Mouse (Mus musculus) skeletal muscle tissue, adult 2 months (tissue): Measurements from ENCODE around the gene Ephb4.

Source experiments
- DNase-seq: peaks from one replicate; pipeline ENCODE4 v3.0.0-alpha.2; 2012; ENCODE audit warnings: low read depth, low spot score

Ephb4 gene

DNA sequence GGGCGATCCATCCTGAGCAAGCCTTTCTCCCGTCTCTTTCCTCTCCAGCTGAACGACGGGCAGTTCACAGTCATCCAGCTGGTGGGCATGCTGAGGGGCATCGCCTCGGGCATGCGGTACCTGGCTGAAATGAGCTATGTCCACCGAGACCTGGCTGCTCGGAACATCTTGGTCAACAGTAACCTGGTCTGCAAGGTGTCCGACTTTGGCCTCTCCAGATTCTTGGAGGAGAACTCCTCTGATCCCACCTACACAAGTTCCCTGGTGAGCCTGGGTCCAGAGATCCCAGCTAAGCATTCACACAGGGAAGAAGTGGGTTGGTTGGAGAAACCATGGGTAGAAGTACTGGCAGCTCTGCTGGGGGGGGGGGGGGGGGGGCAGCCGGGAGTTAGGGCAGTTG lies 19.8 kb downstream of the Ephb4 start:
- DNase-seq = no peak

DNA sequence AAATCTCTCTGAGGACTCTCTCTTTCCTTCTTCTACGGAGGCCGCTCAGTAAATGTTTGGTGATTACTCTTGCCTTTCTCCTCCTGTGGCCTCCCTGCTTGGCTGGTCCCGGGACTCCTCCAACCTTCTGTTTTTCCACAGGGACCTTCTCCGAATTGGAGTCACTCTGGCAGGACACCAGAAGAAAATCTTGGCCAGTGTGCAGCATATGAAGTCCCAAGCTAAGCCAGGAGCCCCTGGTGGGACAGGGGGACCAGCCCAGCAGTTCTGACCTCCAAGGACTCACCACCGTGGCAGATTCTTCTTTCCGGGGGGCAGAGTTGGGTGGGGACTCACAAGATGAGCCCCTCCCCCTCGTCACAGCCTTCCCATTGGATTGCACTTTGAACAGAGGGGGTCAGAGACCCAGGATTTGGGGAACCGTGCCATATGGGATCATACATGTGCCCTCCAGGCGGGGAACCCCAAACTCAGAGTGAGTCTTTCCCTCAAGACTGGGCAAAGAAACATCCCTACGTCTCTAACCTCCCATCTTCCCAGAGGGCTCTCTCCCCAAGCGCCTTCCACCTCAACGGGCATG lies 23.6 kb downstream of the Ephb4 start:
- no peak for DNase-seq

DNA sequence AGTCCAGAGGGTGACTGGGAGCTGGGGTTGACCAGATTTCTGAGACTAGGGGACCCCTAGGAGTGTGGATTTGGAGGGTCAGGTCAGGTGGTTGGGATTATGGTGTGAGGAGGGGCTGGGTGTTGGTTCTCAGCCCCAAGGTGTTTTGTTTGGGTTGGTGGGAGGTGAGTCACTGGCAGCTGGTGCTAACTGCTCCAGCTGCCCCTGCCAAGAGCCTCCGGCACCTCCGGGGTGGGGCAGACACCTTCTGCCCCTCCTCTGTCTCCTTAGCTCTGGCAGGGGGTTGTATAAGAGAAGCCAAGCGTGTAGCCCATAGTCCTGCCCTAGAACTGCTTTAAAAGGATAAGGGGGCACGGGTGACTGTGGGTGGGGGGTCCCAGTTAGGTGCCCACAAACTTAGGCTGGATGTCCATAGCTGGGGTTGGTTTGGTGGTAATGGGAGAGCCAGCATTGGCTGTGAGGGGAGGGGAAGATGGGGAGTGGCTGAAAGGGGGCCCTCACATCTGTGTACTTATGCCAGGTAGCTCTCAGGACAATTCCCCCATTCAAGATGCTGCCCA lies 24.7 kb downstream of the Ephb4 start:
- DNase-seq = no peak

DNA sequence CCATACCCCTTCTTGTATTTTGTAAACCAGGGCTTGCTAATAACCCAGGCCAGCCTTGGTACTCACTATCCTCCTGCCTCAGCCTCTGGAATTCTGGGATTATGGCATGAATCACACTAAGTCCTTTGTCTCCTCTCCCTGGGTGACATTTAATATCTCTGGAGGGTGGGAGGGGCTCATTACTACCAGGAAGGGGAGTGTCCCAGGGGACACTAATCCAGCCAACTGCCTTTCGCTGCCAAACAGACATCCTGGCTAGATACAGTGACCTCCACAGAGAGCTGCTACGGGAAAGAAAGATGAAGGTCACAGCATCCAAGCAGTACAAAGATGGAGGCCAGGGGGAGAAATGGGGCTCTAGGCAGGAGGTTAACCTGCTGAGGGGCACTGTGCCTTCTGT lies 25.7 kb downstream of the Ephb4 start:
- DNase-seq = peak; percentile 42

DNA sequence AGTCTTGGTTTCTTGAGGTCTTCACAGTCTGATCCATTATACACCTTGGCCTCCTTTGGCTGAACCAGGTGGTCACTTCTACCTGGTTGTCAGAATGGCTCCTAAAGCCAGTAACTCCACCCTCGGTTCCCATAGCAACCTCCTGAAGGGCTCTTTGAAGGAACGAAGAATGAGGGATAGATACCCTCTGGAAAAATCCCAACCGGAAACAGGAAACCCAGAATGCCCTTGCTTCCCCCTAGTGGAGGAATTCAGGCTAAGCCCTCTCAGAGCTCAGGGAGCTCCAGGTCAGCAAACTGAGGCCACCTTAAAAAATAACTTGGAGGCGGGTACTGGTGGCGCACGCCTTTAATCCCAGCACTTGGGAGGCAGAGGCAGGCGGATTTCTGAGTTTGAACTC lies 26.3 kb downstream of the Ephb4 start:
- DNase-seq = no peak

DNA sequence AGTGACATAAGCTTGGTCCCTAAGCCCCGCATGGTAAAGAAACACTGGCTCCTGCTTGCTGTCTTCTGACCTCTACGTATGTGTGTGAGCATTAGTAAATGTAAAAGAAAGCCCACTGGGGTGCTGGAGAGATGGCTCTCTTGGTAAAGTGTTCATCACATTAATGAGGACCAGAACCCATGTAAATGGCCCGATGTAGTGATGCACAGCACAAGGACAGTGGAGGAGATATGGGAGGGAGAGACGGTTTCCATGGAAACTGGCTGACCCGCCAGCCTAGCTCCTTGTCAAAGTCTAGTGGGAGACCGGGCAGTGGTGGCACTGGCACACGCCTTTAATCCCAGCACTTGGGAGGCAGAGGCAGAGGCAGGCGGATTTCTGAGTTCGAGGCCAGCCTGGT lies 26.8 kb downstream of the Ephb4 start:
- DNase-seq = no peak

DNA sequence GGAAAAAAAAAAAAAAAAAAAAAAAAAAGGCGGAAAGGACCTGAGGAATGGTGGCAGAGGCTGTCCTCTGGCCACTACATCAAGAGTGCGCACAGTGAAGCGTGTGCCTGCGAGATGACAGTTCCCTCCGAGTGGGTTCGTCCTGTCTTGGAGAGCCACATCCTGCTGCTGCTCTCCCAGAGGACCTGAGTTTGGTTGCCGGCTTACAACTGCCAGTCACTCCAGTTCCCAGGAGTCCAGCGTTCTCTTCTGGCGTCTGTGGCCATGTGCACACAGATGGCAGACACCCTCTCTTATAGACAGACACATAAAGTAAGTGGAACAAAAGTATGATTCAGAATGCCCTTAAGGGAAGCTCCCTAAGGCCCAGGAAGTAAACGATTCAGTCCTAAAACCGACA lies 27.3 kb downstream of the Ephb4 start:
- no peak for DNase-seq

DNA sequence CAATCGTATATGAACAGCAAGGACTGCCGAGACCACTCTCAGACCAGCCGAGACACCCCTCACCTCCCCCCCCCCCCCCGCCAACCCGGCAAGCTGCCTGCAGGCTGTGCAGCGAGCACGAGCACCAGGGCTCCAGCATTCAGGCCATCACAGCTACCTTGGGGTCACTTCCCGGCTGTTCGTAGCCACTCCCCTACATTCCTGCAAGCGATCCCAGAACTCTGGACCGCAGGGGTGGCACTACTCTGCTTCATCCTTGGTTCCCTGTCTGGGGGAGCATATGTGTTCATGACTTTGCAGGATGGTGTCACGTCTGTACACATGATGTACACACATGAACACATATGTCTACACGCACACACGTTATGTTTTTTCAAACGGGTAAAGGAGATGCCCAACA lies 27.7 kb downstream of the Ephb4 start:
- DNase-seq = no peak

DNA sequence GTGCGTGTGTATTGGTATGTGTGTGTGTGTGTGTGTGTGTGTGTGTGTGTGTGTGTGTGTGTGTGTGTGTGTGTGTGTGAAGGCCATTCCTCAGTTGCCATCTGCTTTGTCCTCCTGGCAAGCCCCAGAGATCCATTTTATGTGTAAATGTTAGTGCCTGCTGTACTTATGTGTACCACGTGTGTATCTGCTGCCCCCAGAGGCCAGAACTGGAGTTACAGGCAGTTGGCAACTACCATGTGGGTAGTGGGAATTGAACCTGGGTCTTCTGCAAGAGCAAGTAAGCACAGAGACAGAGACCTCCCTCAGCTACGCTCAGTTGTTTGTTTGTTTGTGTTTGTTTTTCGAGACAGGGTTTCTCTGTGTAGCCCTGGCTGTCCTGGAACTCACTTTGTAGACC lies 31.2 kb downstream of the Ephb4 start:
- peak; percentile 21 for DNase-seq

DNA sequence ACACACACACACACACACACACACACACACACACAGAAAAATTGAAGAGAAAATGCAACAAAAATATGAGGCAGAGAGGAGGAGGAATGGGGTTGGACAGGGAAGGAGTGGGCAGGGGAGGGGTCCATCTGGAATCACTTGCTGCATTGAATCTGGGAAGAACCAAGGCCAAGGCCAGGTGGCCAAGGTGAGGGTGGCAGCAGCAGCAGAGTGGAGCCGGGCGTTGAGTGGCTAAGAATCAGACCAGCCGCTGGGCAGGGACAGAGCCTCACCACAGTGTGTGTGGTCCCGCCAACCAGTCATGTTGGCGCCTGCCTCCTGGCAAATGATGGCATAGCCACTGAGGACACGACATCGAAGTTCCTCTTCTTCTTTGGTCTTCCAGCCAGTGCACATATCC lies 33.5 kb downstream of the Ephb4 start:
- no peak for DNase-seq

DNA sequence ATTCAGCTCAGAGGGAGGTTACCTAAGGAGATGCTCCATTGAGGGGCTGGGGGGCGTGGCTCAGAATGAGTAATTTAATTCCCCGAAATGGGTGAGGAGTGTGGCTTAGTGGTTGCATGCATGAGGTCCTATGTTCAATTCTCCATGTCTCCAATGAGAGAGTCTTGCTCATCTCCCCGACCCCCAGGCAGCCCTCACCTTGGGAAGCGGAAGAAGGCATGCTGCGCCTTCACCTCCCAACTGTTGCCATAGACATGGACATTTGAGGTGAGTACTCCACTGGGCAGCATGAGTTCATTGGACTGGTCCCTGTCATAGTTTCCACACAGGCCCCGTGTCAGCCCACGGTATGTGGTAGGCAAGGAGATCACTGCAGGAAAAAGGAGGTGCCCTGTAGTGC lies 36.8 kb downstream of the Ephb4 start:
- DNase-seq = no peak

DNA sequence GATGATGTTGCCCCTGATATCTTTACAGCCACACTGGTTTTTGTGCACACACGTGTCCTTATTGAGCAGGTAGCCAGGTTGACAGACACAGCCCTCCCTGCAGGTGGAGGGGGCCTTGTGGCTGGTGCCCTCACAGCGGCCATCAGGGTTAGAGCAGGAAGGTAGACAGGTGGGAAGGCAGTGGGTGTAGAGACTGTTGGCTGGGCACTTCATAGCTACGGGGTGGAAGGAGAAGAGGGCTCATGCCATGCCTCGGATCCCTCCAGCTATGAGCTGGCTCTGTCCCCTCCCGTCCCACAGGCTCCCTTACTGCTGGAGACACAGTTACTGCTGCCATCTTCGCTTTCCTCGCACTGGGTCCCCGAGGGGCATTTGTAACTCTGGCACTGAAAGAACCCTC lies 41.7 kb downstream of the Ephb4 start:
- no peak for DNase-seq

DNA sequence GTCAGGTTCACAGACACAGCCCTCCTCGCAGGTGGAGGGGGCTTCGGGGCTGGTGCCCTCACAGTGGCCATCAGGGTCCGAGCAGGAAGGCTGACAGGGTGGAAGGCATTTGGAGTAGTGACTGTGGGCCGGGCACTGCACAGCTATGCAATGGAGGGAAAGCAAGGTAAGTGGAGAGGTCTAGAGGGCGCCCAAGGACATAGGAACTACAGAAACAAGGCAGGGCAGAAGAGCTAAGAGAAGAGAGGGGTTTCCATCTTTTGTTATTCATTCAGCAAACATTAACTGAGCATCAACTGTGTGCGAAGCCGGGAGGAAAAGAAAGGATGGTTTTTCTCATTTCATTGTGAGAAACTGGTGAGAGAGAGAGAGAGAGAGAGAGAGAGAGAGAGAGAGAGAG lies 44.5 kb downstream of the Ephb4 start:
- no peak for DNase-seq

DNA sequence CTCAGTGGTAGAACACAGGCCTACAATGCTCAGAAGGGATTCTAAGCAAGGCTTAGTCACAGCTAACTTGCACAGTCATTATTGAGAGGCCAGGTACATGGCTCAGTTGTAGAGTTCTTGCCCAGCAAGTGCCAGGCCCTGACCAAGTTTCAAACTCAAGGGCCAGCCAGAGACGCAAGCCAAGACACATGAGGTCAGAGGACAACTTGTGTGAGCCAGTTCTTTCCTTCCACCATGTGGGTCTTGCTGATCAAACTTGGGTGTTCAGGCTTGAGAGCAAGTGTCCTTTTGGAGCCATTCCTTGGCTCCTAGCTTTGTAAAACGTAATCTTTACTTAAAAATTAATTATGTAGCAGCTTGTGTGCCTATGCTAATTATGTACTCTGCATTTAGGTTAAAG lies 54.2 kb downstream of the Ephb4 start:
- DNase-seq = no peak

DNA sequence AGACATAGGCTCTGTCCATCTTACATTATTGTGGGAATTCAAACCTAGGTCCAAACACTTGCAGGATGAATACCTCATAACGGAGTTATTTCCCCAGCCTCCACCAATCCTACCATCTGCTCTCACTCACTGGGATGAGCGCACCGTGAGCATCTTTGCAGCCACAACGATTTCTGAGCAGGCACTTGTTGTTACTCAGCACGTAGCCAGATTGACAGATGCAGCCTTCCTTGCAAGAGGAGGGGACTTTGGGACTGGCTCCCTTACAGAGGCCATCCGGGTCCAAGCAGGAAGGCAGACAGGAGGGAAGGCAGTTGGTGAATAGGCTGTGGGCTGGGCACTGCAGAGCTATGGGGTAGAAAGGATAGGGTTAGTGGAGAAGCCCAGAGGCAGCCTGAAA lies 59.5 kb downstream of the Ephb4 start:
- no peak for DNase-seq

DNA sequence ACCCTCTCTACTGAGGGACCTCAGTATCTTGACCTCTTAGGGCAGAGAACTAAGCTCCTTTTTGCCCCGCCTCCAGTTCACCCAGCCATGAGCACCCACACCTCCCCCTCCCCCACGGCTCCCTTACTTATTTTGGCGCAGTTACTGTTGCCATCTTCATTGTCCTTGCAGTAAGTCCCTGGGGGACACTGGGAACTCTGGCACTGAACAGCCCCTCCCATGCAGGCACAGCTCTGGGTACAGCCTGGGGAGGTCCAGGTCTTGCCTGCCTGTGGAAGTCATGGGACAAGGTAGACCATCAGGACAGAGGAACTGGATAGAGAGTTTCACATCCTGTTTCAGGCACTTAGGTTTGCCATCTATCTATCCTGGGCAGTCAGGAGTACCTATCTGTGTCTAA lies 60.2 kb downstream of the Ephb4 start:
- no peak for DNase-seq

DNA sequence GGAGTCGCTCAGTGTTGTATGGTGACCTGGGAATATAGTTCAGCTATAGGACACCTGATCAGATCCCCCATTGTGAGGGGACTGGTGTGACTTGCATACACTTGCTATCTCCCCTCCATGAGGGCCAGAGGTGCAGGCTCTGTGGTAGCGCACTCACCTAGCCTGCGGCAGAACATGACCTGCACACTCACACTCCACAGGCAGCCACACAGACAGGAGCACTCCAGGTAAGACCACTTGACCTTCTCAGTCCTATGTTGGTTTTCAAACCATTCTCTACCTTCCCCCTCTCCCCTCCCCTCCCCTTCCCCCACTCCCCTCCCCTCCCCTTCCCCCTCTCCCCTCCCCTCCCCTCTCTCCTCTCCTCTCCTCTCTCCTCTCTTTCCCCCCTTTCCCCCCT lies 60.6 kb downstream of the Ephb4 start:
- DNase-seq = no peak

DNA sequence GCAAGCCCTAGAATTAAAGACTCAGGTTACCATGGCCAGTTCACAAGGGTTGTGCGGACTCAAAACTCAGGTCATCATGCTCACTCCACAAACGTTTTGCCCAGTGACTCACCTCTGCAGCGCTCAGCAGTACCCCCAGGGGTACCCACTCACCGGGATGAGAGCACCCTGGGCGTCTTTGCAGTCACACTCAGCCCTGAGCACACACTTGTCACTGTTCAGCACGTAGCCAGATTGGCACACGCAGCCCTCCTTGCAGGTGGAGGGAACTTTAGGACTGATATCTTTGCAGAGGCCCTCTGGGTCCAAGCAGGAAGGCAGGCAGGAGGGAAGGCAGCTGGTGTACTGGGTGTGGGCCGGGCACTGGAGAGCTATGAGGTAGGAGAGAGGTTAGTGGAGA lies 61.3 kb downstream of the Ephb4 start:
- DNase-seq = no peak

DNA sequence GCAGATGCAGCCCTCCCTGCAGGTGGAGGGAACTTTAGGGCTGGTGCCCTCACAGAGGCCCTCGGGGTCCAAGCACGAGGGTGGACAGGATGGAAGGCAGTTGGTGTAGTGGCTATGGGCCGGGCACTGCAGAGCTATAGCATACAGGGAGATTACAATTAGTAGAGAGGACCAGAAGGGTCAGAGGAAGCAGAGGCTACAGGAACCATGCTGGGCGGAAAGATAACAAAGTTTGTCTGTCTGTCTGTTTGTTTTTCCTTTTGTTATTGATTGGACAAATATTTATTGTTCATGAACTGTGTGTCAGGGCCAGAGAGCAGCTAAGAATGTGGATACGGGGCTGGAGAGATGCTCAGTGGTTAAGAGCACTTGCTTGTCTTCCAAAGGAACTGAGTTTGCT lies 64.3 kb downstream of the Ephb4 start:
- no peak for DNase-seq

DNA sequence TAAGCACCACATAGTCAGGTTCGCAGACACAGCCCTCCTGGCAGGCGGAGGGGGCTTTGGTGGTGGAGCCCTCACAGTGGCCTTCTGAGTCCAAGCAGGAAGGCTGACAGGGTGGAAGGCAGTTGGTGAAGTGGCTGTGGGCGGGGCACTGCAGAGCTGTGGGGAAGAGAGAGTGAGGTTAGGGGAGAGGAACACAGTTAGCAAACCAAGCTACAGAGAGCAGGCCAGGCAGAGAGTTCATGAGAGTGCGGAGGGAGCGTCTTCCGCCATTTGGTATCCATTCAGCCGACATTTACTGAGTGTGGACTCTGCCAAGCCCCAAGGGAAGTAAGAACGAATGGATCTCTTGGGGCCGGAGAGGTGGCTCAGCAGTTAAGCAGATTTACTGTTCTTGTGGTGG lies 69.2 kb downstream of the Ephb4 start:
- no peak for DNase-seq

DNA sequence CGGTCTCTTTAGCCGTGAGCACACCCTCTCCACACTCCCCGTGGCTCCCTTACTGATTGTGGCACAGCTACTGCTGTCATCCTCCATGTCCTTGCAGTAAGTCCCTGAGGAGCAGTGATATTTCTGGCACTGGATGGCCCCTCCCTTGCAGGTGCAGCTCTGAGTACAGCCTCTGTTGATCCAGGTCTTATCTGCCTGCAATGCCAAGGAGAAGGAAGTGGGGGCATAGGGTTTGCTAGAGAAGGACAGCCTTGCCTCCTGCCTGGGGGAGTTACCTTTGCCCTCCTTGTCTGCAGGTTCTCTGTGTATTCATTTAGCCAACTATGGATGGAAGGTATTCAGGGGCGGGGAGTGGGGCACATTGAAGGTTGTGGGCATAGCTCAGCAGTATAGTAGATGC lies 69.9 kb downstream of the Ephb4 start:
- DNase-seq = no peak

DNA sequence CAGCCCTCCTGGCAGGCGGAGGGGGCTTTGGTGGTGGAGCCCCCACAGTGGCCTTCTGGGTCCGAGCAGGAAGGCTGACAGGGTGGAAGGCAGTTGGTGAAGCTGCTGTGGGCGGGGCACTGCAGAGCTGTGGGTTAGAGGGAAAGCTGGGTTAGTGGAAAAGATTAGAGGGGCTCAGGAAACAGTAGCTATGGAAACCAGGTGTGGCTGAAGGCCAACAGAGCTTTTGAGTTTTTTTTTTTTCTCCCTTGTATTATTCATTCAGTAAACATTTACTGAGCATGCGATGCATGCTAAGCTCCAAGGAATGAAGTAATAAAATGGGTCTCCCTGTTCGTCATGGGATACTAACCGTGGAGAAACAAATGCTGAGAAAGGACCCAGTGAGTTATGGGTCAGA lies 75.7 kb downstream of the Ephb4 start:
- DNase-seq = no peak
